Mouse (Mus musculus) liver, embryonic 11.5 days (tissue): ENCODE data around the gene Kcnk6. TPM values are rescaled to one million over a fixed set of nuclear protein-coding genes. Genes with fewer than 3 reads are reported as not detected.

ENCODE experiments used
- ATAC-seq: fragments of 200-750 bp; cut with Nextera tagmentation; replicated peaks from 2 replicates; pipeline ENCODE4 v1.8.0; 2017; ENCODE audit warnings: moderate number of reproducible peaks, mild to moderate bottlenecking, moderate TSS enrichment, moderate library complexity; ENCODE audit not compliant: low FRiP score
- DNase-seq: peaks from one replicate; pipeline ENCODE4 v3.0.0-alpha.2; 2017; ENCODE audit warnings: low spot score
- H3K27ac ChIP-seq: fragments of 300-500 bp; sonication (generic); 2 replicates; pipeline ENCODE4 v1.5.1; 2014; ENCODE audit warnings: mild to moderate bottlenecking, low read depth, low read length, control low read depth
- H3K27me3 ChIP-seq: fragments of 300-500 bp; sonication (generic); replicated peaks from 2 replicates; pipeline ENCODE4 v1.6.1; 2014; ENCODE audit warnings: low read length, mixed read lengths; ENCODE audit not compliant: control insufficient read depth, insufficient read depth
- H3K36me3 ChIP-seq: fragments of 300-500 bp; sonication (generic); 2 replicates; pipeline ENCODE4 v1.6.1; 2014; ENCODE audit warnings: mild to moderate bottlenecking, low read length, moderate library complexity, mixed read lengths; ENCODE audit not compliant: control insufficient read depth, insufficient read depth
- H3K4me1 ChIP-seq: fragments of 300-500 bp; sonication (generic); replicated peaks from 2 replicates; pipeline ENCODE4 v1.6.1; 2014; ENCODE audit warnings: low read length, mixed read lengths; ENCODE audit not compliant: control insufficient read depth, insufficient read depth
- H3K4me2 ChIP-seq: fragments of 300-500 bp; sonication (generic); 2 replicates; pipeline ENCODE4 v1.6.1; 2014; ENCODE audit warnings: mild to moderate bottlenecking, control low read depth, moderate library complexity
- H3K4me3 ChIP-seq: fragments of 300-500 bp; sonication (generic); 2 replicates; pipeline ENCODE4 v1.5.1; 2014; ENCODE audit warnings: low read depth, low read length, control low read depth
- H3K9ac ChIP-seq: fragments of 300-500 bp; sonication (generic); 2 replicates; pipeline ENCODE4 v1.6.1; 2014; ENCODE audit warnings: low read depth, low read length, control low read depth
- H3K9me3 ChIP-seq: fragments of 300-500 bp; sonication (generic); 2 replicates; pipeline ENCODE4 v1.6.1; 2016; ENCODE audit warnings: low read length, inconsistent platforms, mixed read lengths; ENCODE audit not compliant: control insufficient read depth
- WGBS: fragments of 180-500 bp; shearing (Covaris S2); extraction: QIAGEN DNeasy Blood & Tissue Kit; methylation state at CpG from one replicate; pipeline ENCODE4 v1.1.7; 2014; 5-methylcytosine and 5-hydroxymethylcytosine counted together
- polyA plus RNA-seq: library from polyadenylated mRNA; unstranded; fragments of >200 nt; fragmentation: Nextera tagmentation; extraction: Ambion mirVana; gene quantifications from 2 replicates; pipeline ENCODE4 v1.2.1, GENCODE M21; 2014

Gene Kcnk6
- polyA plus RNA-seq, 1 experiment from 2014 or later, result 2.0 TPM

DNA sequence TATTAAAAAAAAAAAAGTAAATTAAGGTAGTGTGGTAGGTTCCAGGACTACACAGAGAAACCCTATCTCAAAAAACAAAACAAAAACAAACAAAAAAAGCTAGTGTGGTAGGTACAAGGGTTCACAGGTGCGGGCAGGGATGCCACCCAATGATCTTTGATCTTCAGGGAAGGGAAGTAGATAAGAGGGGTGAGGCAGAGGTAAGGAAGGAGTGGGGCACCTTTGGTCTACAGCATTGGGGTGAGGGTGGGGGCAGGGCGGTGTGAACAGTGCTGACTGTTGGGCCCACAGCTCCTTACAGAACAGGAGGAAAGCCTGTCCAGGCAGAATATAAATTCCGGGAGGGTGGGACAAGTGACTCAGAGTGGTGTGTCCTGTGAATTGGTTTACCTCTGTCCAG lies 18.9 kb upstream of the Kcnk6 start:
- ATAC-seq (no peak), DNase-seq (no peak)
- no peak overlapping the region for H3K4me2 ChIP-seq
- peaks cover 28% of the 10 kb centered on the region for H3K4me1 ChIP-seq
- no peaks in the 10 kb centered on the region for H3K9me3 ChIP-seq
- H3K4me3 ChIP-seq, result no peak overlapping the region
- no peak overlapping the region for H3K9ac ChIP-seq
- WGBS, result 78% methylated on average over 3 of the region's 3 CpGs
- H3K27ac ChIP-seq, result no peak overlapping the region
- H3K27me3 ChIP-seq, result no peaks in the 10 kb centered on the region
- H3K36me3 ChIP-seq, result no peaks in the 10 kb centered on the region

DNA sequence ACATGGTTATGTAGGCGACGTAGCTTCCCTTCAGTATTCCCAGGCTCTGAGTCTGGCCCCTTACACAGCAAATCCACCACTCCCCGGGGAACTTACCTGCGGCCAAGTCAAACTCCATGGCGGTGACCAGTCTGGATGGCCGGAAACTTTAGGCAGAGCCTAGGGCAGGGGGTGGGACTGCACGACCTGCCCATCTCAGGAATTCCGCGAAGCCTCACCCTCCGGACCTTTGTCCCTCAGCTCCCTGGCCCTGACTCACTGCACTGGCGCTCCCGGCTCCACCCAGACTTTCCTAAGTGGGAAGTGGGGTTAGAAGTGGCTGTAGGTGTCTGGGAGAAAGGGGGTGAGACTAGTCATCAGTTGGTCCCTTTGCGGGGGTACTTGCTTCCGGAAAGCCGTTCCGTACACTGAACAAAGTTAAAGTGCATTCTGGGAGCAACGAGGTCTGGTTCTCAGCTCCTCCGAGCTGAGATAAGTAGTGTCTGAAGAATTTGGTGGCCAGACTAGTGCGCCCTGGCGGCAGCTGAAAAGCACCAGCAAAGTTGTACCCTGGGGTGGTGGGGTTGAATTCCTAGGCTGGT lies 16.0 kb upstream of the Kcnk6 start, which contains the start of gene 2200002D01Rik:
Gene 2200002D01Rik (minus strand): TSS at position 206 of the 581 bp plus-strand sequence.
- ATAC-seq (peak; percentile 28), DNase-seq (no peak)
- Histone ChIP-seq H3K4me2 (peak within 1 kb of the TSS; percentile 69), H3K9ac (peak within 1 kb of the TSS; percentile 10), H3K4me3 (peak within 1 kb of the TSS; percentile 49), H3K36me3 (peaks cover 12% of the 10 kb centered on the region; the same call in 1 of the 2 replicates), H3K9me3 (no peaks in the 10 kb centered on the region), H3K4me1 (peaks cover 18% of the 10 kb centered on the region), H3K27ac (no peak within 1 kb of the TSS), H3K27me3 (no peaks in the 10 kb centered on the region)
- 18% methylated on average over 20 of the region's 20 CpGs for WGBS

- DNase-seq (no peak), ATAC-seq (peak; percentile 28; the same call in 1 of the 2 replicates)
- peaks cover 15% of the 10 kb centered on the region for H3K4me1 ChIP-seq
- 15% methylated on average over 19 of the region's 19 CpGs for WGBS
- H3K4me2 ChIP-seq, result peak overlapping the region; percentile 69
- H3K9ac ChIP-seq, result peak overlapping the region; percentile 10
- no peak overlapping the region for H3K27ac ChIP-seq
- no peaks in the 10 kb centered on the region for H3K27me3 ChIP-seq
- H3K4me3 ChIP-seq, result peak overlapping the region; percentile 49
- peaks cover 12% of the 10 kb centered on the region; the same call in 1 of the 2 replicates for H3K36me3 ChIP-seq
- no peaks in the 10 kb centered on the region for H3K9me3 ChIP-seq
Observed at GRCm38 (mm10) chr7:29247706-29248105, 15.4 kb upstream of the Kcnk6 start.

DNA sequence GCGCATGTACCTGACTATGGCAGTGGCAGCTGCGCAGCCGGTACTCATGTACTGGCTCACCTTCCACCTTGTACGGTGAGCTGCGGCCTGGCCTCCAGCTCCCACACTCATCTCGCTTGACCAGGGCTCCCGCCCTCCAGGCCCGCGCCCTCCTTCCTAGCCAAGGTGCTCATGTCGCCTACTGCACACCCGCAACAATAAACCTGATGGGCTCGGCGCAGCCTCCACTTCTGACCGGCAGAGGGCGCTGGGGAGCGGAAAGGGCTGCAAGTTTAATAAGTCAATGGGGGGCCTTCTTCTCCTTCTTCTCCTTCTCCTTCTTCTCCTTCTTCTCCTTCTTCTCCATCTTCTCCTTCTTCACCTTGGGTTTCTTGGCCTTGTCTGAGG lies 15.0 kb upstream of the Kcnk6 start:
- no peaks in the 10 kb centered on the region for H3K27me3 ChIP-seq
- H3K4me2 ChIP-seq, result peak overlapping the region; percentile 69
- peaks cover 15% of the 10 kb centered on the region for H3K4me1 ChIP-seq
- ATAC-seq, result peak; percentile 28; the same call in 1 of the 2 replicates
- peaks cover 12% of the 10 kb centered on the region; the same call in 1 of the 2 replicates for H3K36me3 ChIP-seq
- H3K9ac ChIP-seq, result peak overlapping the region; percentile 10
- no peak overlapping the region for H3K27ac ChIP-seq
- 24% methylated on average over 16 of the region's 16 CpGs for WGBS
- H3K9me3 ChIP-seq, result no peaks in the 10 kb centered on the region
- peak overlapping the region; percentile 49 for H3K4me3 ChIP-seq
- DNase-seq, result peak; percentile 83

DNA sequence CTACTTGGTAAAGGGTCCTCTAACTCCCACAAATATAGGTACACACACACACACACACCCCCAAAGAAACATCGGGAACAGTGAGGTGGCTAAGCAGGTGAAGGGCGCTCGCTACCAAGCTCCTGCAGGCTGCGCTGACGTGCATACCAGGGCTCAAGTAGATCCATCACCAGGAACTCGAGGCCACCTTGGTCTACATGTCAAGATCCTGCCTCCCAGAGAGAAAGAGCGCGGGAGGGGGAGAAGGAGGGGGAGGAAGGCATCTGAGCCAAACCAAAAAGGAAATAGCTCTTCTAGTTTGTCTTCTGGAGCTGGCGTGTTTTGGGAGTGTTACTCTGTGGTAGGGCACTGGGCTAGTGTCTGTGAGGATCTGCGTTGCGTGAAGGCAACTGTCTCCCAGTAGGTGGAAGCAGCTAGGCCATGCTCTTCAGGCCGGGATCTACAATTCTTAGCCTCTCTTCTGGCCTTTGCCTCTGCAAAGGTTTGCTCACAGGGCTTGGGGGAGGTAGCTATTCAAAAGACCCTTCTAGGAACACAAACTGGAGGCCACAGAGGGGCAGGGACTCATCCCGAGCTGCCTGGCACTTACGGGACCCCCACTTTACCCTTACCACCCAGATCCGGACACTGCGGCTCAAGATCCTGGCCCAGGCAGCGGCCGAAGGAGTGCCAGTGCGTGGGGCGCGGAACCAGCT lies 14.5 kb upstream of the Kcnk6 start:
- Histone ChIP-seq H3K27ac (no peak overlapping the region), H3K4me3 (no peak overlapping the region), H3K4me2 (peak overlapping the region; percentile 69), H3K9ac (no peak overlapping the region), H3K9me3 (no peaks in the 10 kb centered on the region), H3K36me3 (peaks cover 12% of the 10 kb centered on the region; the same call in 1 of the 2 replicates), H3K4me1 (peaks cover 15% of the 10 kb centered on the region), H3K27me3 (no peaks in the 10 kb centered on the region)
- peak; percentile 8; the same call in 1 of the 2 replicates for ATAC-seq
- no peak for DNase-seq
- 78% methylated on average over 21 of the region's 21 CpGs for WGBS

GRCm38 (mm10) chr7:29246015-29246414 lies 13.7 kb upstream of the Kcnk6 start:
- 90% methylated on average over 5 of the region's 5 CpGs for WGBS
- H3K9me3 ChIP-seq, result no peaks in the 10 kb centered on the region
- DNase-seq (no peak), ATAC-seq (no peak)
- H3K27ac ChIP-seq, result no peak overlapping the region
- H3K27me3 ChIP-seq, result no peaks in the 10 kb centered on the region
- H3K4me3 ChIP-seq, result no peak overlapping the region
- H3K4me2 ChIP-seq, result no peak overlapping the region
- peaks cover 12% of the 10 kb centered on the region; the same call in 1 of the 2 replicates for H3K36me3 ChIP-seq
- peaks cover 15% of the 10 kb centered on the region for H3K4me1 ChIP-seq
- H3K9ac ChIP-seq, result no peak overlapping the region

DNA sequence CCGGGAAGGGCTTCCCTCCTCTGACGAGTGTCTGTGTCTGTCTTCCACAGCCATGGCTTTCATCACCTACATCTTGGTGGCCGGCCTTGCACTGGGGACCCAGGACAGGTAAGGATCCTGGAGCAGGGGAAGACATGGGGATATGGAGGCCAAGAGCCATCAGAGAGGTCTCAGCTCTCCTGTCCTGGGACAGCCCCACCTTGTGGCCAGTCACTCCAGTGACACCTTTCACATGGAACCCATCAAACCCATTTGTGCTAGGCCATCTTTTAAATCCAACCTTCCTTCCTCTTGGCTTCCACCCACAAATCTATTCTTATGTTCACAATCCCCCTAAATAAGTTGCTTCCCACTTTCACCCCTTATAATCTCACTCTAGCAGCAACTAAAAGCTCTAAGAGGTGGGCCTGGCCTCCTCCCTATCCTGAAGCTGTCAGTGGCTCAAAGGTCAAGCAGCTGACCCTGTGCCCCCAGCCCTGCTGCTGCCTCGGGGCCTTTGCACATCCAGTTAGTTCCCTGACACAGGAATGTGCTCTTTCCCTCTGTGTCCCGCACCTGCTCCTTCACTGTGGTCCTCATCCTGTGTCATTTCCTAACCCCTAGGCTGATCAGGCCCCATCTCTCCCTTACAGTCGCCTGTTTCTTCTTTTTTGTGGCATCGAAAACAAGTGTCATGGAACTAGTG lies 12.6 kb upstream of the Kcnk6 start:
- Histone ChIP-seq H3K9ac (no peak overlapping the region), H3K27ac (no peak overlapping the region), H3K4me3 (no peak overlapping the region), H3K9me3 (no peaks in the 10 kb centered on the region), H3K4me2 (no peak overlapping the region), H3K36me3 (peaks cover 12% of the 10 kb centered on the region; the same call in 1 of the 2 replicates), H3K4me1 (peaks cover 19% of the 10 kb centered on the region), H3K27me3 (no peaks in the 10 kb centered on the region)
- 79% methylated on average over 7 of the region's 7 CpGs for whole genome bisulfite sequencing
- no peak for DNase-seq
- ATAC-seq, result no peak

- Histone ChIP-seq H3K4me2 (peak within 1 kb of the TSS; percentile 95), H3K27me3 (no peaks in the 10 kb centered on the region), H3K9me3 (no peaks in the 10 kb centered on the region), H3K27ac (peak within 1 kb of the TSS; percentile 84), H3K9ac (peak within 1 kb of the TSS; percentile 83), H3K4me3 (peak within 1 kb of the TSS; percentile 69), H3K36me3 (no peaks in the 10 kb centered on the region), H3K4me1 (peaks cover 13% of the 10 kb centered on the region)
- DNase-seq (peak; percentile 98), ATAC-seq (peak; percentile 95)
- 1% methylated on average over 60 of the region's 60 CpGs for WGBS
Observed at GRCm38 (mm10) chr7:29238019-29238967, 6.0 kb upstream of the Kcnk6 start, which contains the start of gene Yif1b. Gene Yif1b, plus strand, starts transcription at chr7:29238329.
